Mouse (Mus musculus) erythroblast, embryonic 14.5 days (primary cell): ENCODE measurements around the gene Tarsl2. TPM values are rescaled to one million over a fixed set of nuclear protein-coding genes. Genes with fewer than 3 reads are reported as not detected.

Source experiments
- H3K27me3 ChIP-seq: 2 replicates; pipeline ENCODE4 v1.6.1; 2012; ENCODE audit warnings: inconsistent platforms; ENCODE audit not compliant: control insufficient read depth
- H3K36me3 ChIP-seq: 2 replicates; pipeline ENCODE4 v1.6.1; 2012; ENCODE audit warnings: mild to moderate bottlenecking, inconsistent platforms; ENCODE audit not compliant: control insufficient read depth
- H3K4me1 ChIP-seq: 2 replicates; pipeline ENCODE4 v1.6.1; 2012; ENCODE audit warnings: inconsistent platforms; ENCODE audit not compliant: control insufficient read depth
- H3K4me3 ChIP-seq: replicated peaks from 2 replicates; pipeline ENCODE3; 2012; ENCODE audit warnings: moderate library complexity, mild to moderate bottlenecking, inconsistent platforms
- H3K9me3 ChIP-seq: 2 replicates; pipeline ENCODE4 v1.6.1; 2012; ENCODE audit warnings: low read length, inconsistent platforms, mixed read lengths; ENCODE audit not compliant: control insufficient read depth
- GATA1 ChIP-seq: IDR thresholded peaks from 2 replicates; pipeline ENCODE4 v1.6.1; 2012; ENCODE audit warnings: low read length, inconsistent platforms, mixed read lengths
- TAL1 ChIP-seq: IDR thresholded peaks from 3 replicates; pipeline ENCODE4 v1.6.1; 2012; ENCODE audit warnings: low read length, inconsistent platforms, mixed read lengths
- polyA plus RNA-seq: library from polyadenylated mRNA; stranded (reverse); fragments of >175 nt; gene quantifications from 2 replicates; pipeline ENCODE4 v1.2.3, GENCODE M21; 2012

Tarsl2 gene
- polyA plus RNA-seq, 1 experiment, result 1.5 TPM

DNA sequence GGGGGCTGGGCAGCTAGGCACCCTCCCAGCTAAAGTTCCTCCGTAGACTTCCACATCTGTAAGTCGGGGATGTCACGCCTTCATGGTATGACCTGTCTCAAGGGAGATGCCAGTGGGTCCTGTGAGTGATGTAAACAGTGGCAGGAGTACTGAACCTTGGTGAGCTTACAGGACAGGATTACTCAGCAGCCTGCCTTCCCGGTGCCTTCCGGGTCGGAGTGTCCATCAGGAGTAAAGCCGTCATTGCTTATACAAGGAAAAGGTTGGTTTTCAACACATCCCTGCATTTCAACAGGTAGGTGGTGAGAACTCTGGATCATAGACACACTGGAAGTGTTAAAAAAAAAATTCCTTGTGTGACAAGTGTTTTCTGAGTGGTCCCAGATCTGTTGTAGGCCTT lies 57.4 kb downstream of the Tarsl2 start:
- no peaks in the 10 kb centered on the region for H3K9me3 ChIP-seq
- TF ChIP-seq TAL1, result no peak
- no peak for TF ChIP-seq GATA1
- H3K36me3 ChIP-seq, result peaks cover 54% of the 10 kb centered on the region
- no peak overlapping the region for H3K4me3 ChIP-seq
- peaks cover 4% of the 10 kb centered on the region for H3K4me1 ChIP-seq
- H3K27me3 ChIP-seq, result no peaks in the 10 kb centered on the region; the same call in 1 of the 2 replicates

DNA sequence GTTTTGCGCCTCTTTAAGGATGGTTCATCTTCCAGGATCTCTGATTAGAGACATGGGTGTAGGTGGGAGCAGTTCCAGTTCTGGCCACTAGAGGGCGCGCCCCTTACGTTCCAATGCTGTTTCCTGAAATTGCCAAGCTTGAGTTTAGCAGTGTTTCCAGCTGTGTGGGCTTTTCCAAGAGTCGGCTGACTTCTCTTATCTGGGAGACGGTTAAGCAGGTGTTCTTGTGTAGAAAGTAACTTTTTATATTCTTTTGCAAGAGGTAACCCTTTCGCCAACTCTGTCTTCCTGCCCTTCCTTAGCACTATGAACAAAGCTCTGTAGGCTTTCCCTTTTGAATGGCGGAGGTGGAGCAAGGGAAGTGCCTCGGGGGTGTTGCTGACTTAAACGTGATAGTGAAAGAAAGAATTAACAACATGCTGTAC lies 60.1 kb downstream of the Tarsl2 start:
- Histone ChIP-seq H3K4me1 (peaks cover 4% of the 10 kb centered on the region), H3K9me3 (no peaks in the 10 kb centered on the region), H3K36me3 (peaks cover 28% of the 10 kb centered on the region), H3K4me3 (peak overlapping the region; percentile 40), H3K27me3 (no peaks in the 10 kb centered on the region; the same call in 1 of the 2 replicates)
- TF ChIP-seq TAL1, result no peak
- TF ChIP-seq GATA1, result no peak

DNA sequence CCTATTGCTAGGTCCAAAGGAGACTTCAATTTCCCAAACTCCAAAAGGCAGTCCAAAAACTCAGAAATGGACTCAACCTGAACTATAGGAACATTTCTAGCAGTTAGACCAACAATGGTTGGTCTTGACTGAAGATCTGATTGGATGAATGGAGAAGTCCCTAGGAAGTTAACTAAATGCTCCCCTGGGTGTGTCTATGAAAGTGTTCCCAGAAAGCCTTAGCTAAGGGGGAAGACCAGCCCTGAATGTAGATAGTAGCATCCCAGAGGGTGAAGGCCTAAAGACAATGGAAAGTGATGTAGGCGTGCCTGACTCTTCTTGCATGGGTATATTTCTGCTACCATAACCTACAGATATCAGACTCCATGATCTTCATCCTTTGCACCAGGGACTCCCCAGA lies 63.8 kb downstream of the Tarsl2 start:
- Histone ChIP-seq H3K9me3 (no peaks in the 10 kb centered on the region), H3K4me1 (peaks cover 4% of the 10 kb centered on the region), H3K4me3 (no peak overlapping the region), H3K36me3 (no peaks in the 10 kb centered on the region), H3K27me3 (no peaks in the 10 kb centered on the region; the same call in 1 of the 2 replicates)
- no peak for TF ChIP-seq GATA1
- TF ChIP-seq TAL1, result no peak

DNA sequence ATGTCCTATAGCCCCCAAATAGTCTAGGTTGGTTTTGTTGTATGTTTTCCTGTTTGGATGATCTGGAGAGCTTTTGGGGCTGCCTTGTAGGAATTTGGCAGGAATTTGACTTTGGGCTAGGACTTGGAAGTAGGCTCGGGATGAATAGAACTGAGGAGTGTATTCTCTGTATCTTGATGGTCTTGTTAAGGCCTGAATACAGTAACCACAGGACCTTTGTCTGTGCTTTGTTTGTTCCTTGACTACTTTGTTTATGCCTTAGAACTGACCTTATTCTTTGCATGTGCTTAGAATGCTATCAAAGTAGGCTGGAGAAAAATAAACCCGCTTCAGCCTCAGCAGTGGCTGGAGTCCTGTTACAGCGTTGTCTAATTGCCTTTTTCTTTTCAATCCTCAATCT lies 65.6 kb downstream of the Tarsl2 start:
- H3K9me3 ChIP-seq, result no peaks in the 10 kb centered on the region
- H3K27me3 ChIP-seq, result no peaks in the 10 kb centered on the region; the same call in 1 of the 2 replicates
- H3K4me3 ChIP-seq, result no peak overlapping the region
- H3K36me3 ChIP-seq, result no peaks in the 10 kb centered on the region
- no peaks in the 10 kb centered on the region for H3K4me1 ChIP-seq
- TF ChIP-seq TAL1 (no peak), GATA1 (no peak)

DNA sequence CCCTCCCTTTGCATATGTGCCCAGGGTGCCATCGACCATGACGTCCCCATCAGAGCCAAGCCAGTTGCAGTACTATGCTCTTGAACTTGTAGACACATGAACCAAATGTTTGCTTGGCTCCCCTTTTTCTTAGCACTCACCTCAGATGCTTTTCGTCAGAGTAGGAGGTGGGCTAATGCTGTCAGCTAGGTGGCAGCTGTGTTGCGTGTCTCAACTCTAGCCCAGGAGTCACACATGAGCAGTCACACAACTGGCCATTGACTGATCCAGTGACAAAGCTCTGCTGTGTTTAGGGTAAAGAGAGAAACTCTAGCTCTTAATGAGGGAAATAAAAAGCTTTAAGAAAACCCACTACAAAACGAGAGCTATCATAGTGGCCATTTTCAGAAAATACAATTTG lies 69.1 kb downstream of the Tarsl2 start:
- no peaks in the 10 kb centered on the region for H3K9me3 ChIP-seq
- H3K4me3 ChIP-seq, result no peak overlapping the region
- no peaks in the 10 kb centered on the region for H3K27me3 ChIP-seq
- H3K4me1 ChIP-seq, result no peaks in the 10 kb centered on the region
- TF ChIP-seq TAL1 (no peak), GATA1 (no peak)
- H3K36me3 ChIP-seq, result no peaks in the 10 kb centered on the region

DNA sequence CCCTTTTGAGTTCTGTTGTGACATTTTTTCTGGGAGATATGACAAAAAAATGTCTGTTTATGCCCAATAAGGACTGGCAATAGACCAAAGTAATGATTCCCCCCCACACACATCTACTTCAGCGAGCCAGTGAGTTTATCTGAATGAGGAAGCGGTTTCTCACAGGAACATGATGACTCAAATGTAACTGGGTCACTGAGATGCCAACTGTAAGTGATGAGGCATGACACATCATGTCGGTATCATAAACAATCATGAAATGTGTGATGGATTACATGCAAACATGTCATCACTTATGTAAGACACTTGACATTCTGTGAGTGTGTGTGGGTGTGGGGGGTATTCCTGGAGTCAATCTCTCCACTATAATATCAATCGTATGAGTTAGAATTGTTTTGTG lies 69.6 kb downstream of the Tarsl2 start:
- TF ChIP-seq GATA1, result no peak
- TF ChIP-seq TAL1, result no peak
- Histone ChIP-seq H3K9me3 (no peaks in the 10 kb centered on the region), H3K36me3 (no peaks in the 10 kb centered on the region), H3K4me1 (no peaks in the 10 kb centered on the region), H3K4me3 (no peak overlapping the region), H3K27me3 (no peaks in the 10 kb centered on the region)

DNA sequence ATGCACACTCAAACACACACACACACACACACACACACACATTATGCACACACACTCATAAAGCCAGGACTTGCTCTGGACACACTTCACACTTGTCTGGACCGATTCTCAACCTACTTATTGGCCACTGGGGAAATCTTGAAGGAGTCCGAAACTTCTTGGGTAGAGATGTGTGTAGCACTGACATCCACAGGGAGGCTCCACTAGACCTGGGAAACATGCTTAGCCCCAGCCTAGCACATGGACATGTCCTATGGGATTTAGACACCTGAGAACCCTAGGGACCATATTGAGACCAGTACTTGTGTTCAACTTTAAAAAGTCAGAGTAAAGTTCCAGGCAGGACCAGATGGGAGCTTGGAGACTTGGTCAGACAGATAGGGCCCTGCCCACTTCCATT lies 89.3 kb downstream of the Tarsl2 start:
- Histone ChIP-seq H3K9me3 (no peaks in the 10 kb centered on the region), H3K4me1 (no peaks in the 10 kb centered on the region), H3K4me3 (no peak overlapping the region), H3K36me3 (no peaks in the 10 kb centered on the region), H3K27me3 (no peaks in the 10 kb centered on the region)
- TF ChIP-seq TAL1, result no peak
- no peak for TF ChIP-seq GATA1

DNA sequence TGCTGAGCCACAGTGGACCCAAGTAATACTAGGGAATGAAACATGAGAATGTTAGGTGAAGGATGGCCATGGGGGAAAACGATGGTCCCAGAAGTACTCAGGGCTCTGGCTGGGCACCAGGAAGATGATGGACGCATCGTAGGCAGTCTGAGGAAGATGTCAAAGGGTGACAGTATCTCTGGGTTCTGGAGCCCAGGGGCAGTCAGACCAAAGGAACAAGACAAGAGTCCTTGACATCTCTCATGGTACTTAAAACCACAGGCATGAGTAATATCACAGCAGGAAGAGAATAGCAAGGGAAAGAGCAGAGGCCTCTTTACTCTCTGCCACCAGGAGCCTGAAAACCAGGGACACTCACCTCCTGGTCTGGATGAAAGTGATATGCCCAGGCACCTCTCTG lies 90.6 kb downstream of the Tarsl2 start:
- H3K4me3 ChIP-seq, result no peak overlapping the region
- no peaks in the 10 kb centered on the region for H3K27me3 ChIP-seq
- H3K4me1 ChIP-seq, result no peaks in the 10 kb centered on the region
- no peaks in the 10 kb centered on the region for H3K9me3 ChIP-seq
- H3K36me3 ChIP-seq, result no peaks in the 10 kb centered on the region
- TF ChIP-seq TAL1 (no peak), GATA1 (no peak)

DNA sequence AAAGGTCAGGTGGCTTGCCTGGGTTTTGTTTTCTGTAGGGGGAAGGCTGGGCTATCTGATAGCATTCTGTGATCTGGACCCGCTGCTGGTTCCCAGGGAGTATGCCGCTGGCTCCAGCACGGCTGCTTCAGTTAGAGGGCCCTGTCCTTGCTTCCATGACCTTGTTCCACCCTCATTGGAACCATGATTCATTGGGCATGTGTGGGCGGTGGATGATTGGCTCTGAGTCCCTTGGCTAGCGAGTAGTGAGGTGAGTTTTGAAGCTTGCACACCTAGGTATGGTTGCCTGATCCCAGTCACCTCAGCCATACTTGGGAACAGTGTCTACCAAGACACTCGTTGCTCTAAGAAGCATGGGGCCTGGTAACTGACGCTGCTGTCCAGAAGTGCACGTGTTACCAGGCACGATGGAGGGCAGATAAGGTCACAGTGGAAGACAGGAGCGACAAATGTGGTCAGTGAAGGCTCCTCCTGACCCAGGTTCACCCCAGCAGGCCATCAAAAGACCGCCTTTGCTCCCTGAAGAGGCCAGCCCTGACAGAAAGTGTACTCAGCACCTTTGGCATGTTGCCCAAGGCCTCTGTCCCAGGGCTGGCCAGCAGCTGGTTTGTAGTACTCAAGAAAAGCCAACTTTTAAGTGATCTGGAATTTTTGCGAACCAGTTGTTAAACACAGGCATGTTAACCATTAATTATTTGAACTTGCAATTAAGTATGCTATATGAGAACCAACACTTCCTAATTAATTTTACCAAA lies 92.8 kb downstream of the Tarsl2 start:
- TF ChIP-seq GATA1, result no peak
- TF ChIP-seq TAL1, result no peak
- no peaks in the 10 kb centered on the region for H3K27me3 ChIP-seq
- H3K4me1 ChIP-seq, result no peaks in the 10 kb centered on the region
- no peak overlapping the region for H3K4me3 ChIP-seq
- no peaks in the 10 kb centered on the region for H3K9me3 ChIP-seq
- H3K36me3 ChIP-seq, result no peaks in the 10 kb centered on the region

Other genes starting within 250 kb of the Tarsl2 start
- gene Tjp1, start 117.1 kb upstream of the Tarsl2 start, polyA plus RNA-seq, result 0.01 and 0.04 TPM in 2 replicates
- gene Tm2d3, start 46.3 kb downstream of the Tarsl2 start, polyA plus RNA-seq, result 0.39 and 0.43 TPM in 2 replicates
- 0.12 TPM in 1 of 2 replicates, not detected in the other for gene Pcsk6, start 216.8 kb downstream of the Tarsl2 start, polyA plus RNA-seq